Mouse (Mus musculus): Measurements from ENCODE around the gene Mylk3.

Gene Mylk3

GRCm38 (mm10) chr8:85380824-85381209, 5.3 kb downstream of the Mylk3 start:
- no peak for DNase-seq

GRCm38 (mm10) chr8:85380123-85380823, 5.9 kb downstream of the Mylk3 start:
- DNase-seq: no peak

GRCm38 (mm10) chr8:85379142-85379781, 6.9 kb downstream of the Mylk3 start:
- no peak for DNase-seq

GRCm38 (mm10) chr8:85376516-85376915, 9.6 kb downstream of the Mylk3 start:
- no peak for DNase-seq

GRCm38 (mm10) chr8:85374286-85374685, 11.9 kb downstream of the Mylk3 start:
- DNase-seq: no peak

- no peak for DNase-seq
Observed at GRCm38 (mm10) chr8:85373435-85374039, 12.6 kb downstream of the Mylk3 start.

GRCm38 (mm10) chr8:85372465-85372839, 13.7 kb downstream of the Mylk3 start:
- DNase-seq: no peak

- DNase-seq: no peak
Observed at GRCm38 (mm10) chr8:85371736-85372464, 14.2 kb downstream of the Mylk3 start.

GRCm38 (mm10) chr8:85365176-85365575, 21.0 kb downstream of the Mylk3 start:
- DNase-seq: no peak

GRCm38 (mm10) chr8:85364628-85365027, 21.5 kb downstream of the Mylk3 start:
- DNase-seq: no peak

GRCm38 (mm10) chr8:85363406-85363805, 22.7 kb downstream of the Mylk3 start:
- DNase-seq: no peak

GRCm38 (mm10) chr8:85362211-85362610, 23.9 kb downstream of the Mylk3 start:
- no peak for DNase-seq

GRCm38 (mm10) chr8:85353287-85353686, 32.9 kb downstream of the Mylk3 start:
- no peak for DNase-seq

GRCm38 (mm10) chr8:85339871-85340573, 46.1 kb downstream of the Mylk3 start:
- DNase-seq: no peak

GRCm38 (mm10) chr8:85337681-85338080, 48.5 kb downstream of the Mylk3 start:
- DNase-seq: no peak

GRCm38 (mm10) chr8:85336211-85336933, 49.8 kb downstream of the Mylk3 start:
- no peak for DNase-seq

GRCm38 (mm10) chr8:85335105-85335504, 51.0 kb downstream of the Mylk3 start:
- no peak for DNase-seq

- DNase-seq: no peak
Observed at GRCm38 (mm10) chr8:85329506-85329905, 56.6 kb downstream of the Mylk3 start.

GRCm38 (mm10) chr8:85327036-85327435, 59.1 kb downstream of the Mylk3 start:
- DNase-seq: no peak

- DNase-seq: no peak
Observed at GRCm38 (mm10) chr8:85323084-85323483, 63.1 kb downstream of the Mylk3 start.

GRCm38 (mm10) chr8:85321981-85322380, 64.2 kb downstream of the Mylk3 start:
- DNase-seq: no peak

- no peak for DNase-seq
Observed at GRCm38 (mm10) chr8:85318534-85318933, 67.6 kb downstream of the Mylk3 start.
